Mouse (Mus musculus) testis, adult 2 months (tissue): ENCODE results near the gene Nav1.

Source experiments
- CTCF ChIP-seq: fragments of 200-500 bp; IDR thresholded peaks from 2 replicates; pipeline ENCODE4 v1.5.1; 2012; ENCODE audit warnings: low read depth, mild to moderate bottlenecking, inconsistent platforms, low read length, moderate library complexity; ENCODE audit not compliant: control insufficient read depth, insufficient read depth, insufficient replicate concordance
- POLR2A ChIP-seq: fragments of 200-500 bp; IDR thresholded peaks from 2 replicates; pipeline ENCODE4 v1.6.1; 2012; ENCODE audit warnings: low read depth, mild to moderate bottlenecking, inconsistent platforms, low read length, moderate library complexity; ENCODE audit not compliant: control insufficient read depth

DNA sequence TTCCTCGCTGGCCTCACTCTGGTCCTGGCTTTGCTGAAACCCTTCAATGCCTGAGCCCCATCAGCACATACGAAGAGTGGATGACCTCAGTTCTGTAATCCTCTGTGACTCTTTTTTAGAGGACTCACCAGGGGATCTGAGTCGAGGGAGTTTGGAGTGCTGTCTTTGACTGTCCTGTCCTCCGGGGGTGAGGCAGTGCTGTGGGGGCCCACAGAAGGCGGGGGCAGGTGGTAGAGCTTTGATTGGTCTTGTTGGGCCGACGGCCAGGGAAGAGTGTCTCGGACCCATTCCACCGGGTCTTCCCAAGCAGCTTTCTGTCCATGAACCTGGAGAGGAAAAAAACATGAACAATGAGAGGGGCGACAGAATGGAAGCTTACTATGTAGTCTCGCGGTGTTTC is 163.6 kb downstream of the Nav1 start:
- TF ChIP-seq CTCF: no peak
- no peak for TF ChIP-seq POLR2A
